Comparison of ENCODE assay signal across 12 mouse cellular contexts in genomic region chr8:70671615-70672324, GRCm38 (mm10). TPM values are rescaled to one million over a fixed set of nuclear protein-coding genes. Genes with fewer than 3 reads are reported as not detected.
A peak's percentile ranks its signal among the peaks of the same experiment; 100 is the strongest.
DNase-seq lines count a peak whose midpoint lies in the region; ATAC-seq and TF ChIP-seq lines count a peak whose summit lies in the region.
"Had no signal": no experiment of that assay in that cellular context is flagged by ENCODE, and none has a peak within 500 bp of the region (broad histone marks: within the 10 kb centered on the region; RNA-seq: fewer than 3 reads in every experiment).

No protein-coding gene starts in this region.

- ATAC-seq in liver, embryonic 15.5 days (ENCODE audit: insufficient read depth): no peak

- H3K9me3 ChIP-seq in ES-E14 (ENCODE audit: control insufficient read depth, insufficient read depth, low read depth, low read length): no peaks in the 10 kb centered on the region
- no peaks in the 10 kb centered on the region for H3K9me3 ChIP-seq in liver, embryonic 15.5 days (replicated peaks)

- DNase-seq in 3134 (ENCODE audit: extremely low read depth, insufficient read length, low spot score): peak; percentile 65
- DNase-seq in ES-E14 (ENCODE audit: low read depth, low spot score): no peak
- peak; percentile 69 to 70 for DNase-seq in heart, postnatal 10 days
- no peak for DNase-seq in left cerebral cortex, adult 9 months (ENCODE audit: low spot score in 2 of 2)
- no peak for DNase-seq in T-cell, adult 2 months (ENCODE audit: low spot score)
- DNase-seq in layer of hippocampus, adult 8-10 months (ENCODE audit: low spot score in 2 of 2): no peak
- no peak for DNase-seq in B cell, adult 2 months
- DNase-seq: adrenal gland, adult 2 months; left cerebral cortex, postnatal 4 days had no signal

- in situ Hi-C loops in ES-E14 (cut with MboI; ENCODE audit: low sequenced_read_pairs in 2 of 2, unreplicated experiment in 2 of 2): no loop called here

- H3K36me3 ChIP-seq in ES-E14 (ENCODE audit: control insufficient read depth, insufficient read depth, low read length, poor library complexity, severe bottlenecking): peaks cover 7% of the 10 kb centered on the region; the same call in 1 of the 2 replicates
- peaks cover 7% of the 10 kb centered on the region for H3K36me3 ChIP-seq in liver, embryonic 15.5 days (replicated peaks)

- H3K27me3 ChIP-seq in liver, embryonic 15.5 days: no peaks in the 10 kb centered on the region
- H3K27me3 ChIP-seq: neural tube, embryonic 12.5 days had no signal

- H3K4me1 ChIP-seq in ES-E14 (ENCODE audit: control insufficient read depth in 2 of 2, insufficient read depth in 2 of 2, low read length in 2 of 2, poor library complexity in 1 of 2): peaks cover 18 to 29% of the 10 kb centered on the region in 2 experiments
- H3K4me1 ChIP-seq in liver, embryonic 15.5 days (replicated peaks): peaks cover 52% of the 10 kb centered on the region

- H3K27ac ChIP-seq in ES-E14 (ENCODE audit: insufficient read depth, low read depth, low read length, poor library complexity, severe bottlenecking): no peak overlapping the region; the same call in 1 of the 2 replicates
- no peak overlapping the region for H3K27ac ChIP-seq in liver, embryonic 15.5 days (replicated peaks)

- intact Hi-C loops in heart, postnatal 10 days (cut with DNase I): no loop called here

- no peak overlapping the region for H3K4me2 ChIP-seq in liver, embryonic 15.5 days

- 75% methylated on average over 10 of the region's 10 CpGs for WGBS in liver, embryonic 15.5 days (ENCODE audit: insufficient replicate concordance)

- peak overlapping the region; percentile 33; the same call in 1 of the 2 replicates for H3K9ac ChIP-seq in ES-E14 (ENCODE audit: insufficient read depth, low read depth, low read length, poor library complexity, severe bottlenecking)
- peak overlapping the region; percentile 55; the same call in 1 of the 2 replicates for H3K9ac ChIP-seq in liver, embryonic 15.5 days

- no peak overlapping the region for H3K4me3 ChIP-seq in ES-E14 (ENCODE audit: insufficient read depth in 1 of 2, low read depth in 1 of 2, low read length in 2 of 2, poor library complexity in 1 of 2, severe bottlenecking in 1 of 2)
- no peak overlapping the region for H3K4me3 ChIP-seq in liver, embryonic 15.5 days (replicated peaks)

TF ChIP-seq in ES-E14, 5 proteins besides CTCF, POLR2A, EP300 and RAD21:
- TF ChIP-seq CHD2 (IDR thresholded peaks at IDR 0.05; ENCODE audit: low read depth, low read length): no peak
- no peak for TF ChIP-seq MAFK (IDR thresholded peaks at IDR 0.05; ENCODE audit: insufficient read depth, low read depth, low read length)
- no peak for TF ChIP-seq HCFC1 (IDR thresholded peaks at IDR 0.05; ENCODE audit: borderline replicate concordance, insufficient read depth, low read length)
- no peak for TF ChIP-seq ZC3H11A (IDR thresholded peaks at IDR 0.05; ENCODE audit: borderline replicate concordance, low read depth, low read length)
- TF ChIP-seq ZNF384 (IDR thresholded peaks at IDR 0.05; ENCODE audit: low read depth, low read length): no peak

RNA-seq across cellular contexts. Expression of gene Lsm4, which starts 1.3 kb away (rescaled TPM):
- 171 and 204 TPM in 2 replicates for total RNA-seq in ES-E14 (2012; rRNA removed)
- 10 to 100 TPM; 82.8 to 94.1 TPM for total RNA-seq in heart, postnatal 10 days (2021)
- 148 and 155 TPM in 2 replicates for polyA plus RNA-seq in liver, embryonic 15.5 days (2015; fragmentation: Nextera tagmentation; extraction: Ambion mirVana)
- total RNA-seq in layer of hippocampus, adult 8-10 months (2022): 10 to 100 TPM; 57.1 to 66.2 (median 64.1) TPM

RNA-seq across cellular contexts. Expression of gene Pgpep1, which starts 11.6 kb away (rescaled TPM):
- total RNA-seq in ES-E14 (2012; rRNA removed): 15.5 and 21.4 TPM in 2 replicates
- 10 to 100 TPM; 39.6 to 42.9 TPM for total RNA-seq in heart, postnatal 10 days (2021)
- 21.7 and 22.3 TPM in 2 replicates for polyA plus RNA-seq in liver, embryonic 15.5 days (2015; fragmentation: Nextera tagmentation; extraction: Ambion mirVana)
- total RNA-seq in layer of hippocampus, adult 8-10 months (2022): 10 to 100 TPM; 19.8 to 34.7 (median 23.3) TPM

RNA-seq across cellular contexts. Expression of gene Jund, which starts 27.0 kb away (rescaled TPM):
- total RNA-seq in ES-E14 (2012; rRNA removed): 60.1 TPM in 2 replicates
- total RNA-seq in heart, postnatal 10 days (2021): 100 to 1,000 TPM; 178 to 214 TPM
- polyA plus RNA-seq in liver, embryonic 15.5 days (2015; fragmentation: Nextera tagmentation; extraction: Ambion mirVana): 23.7 and 26.1 TPM in 2 replicates
- 100 to 1,000 TPM; 149 to 190 (median 160) TPM for total RNA-seq in layer of hippocampus, adult 8-10 months (2022)

RNA-seq across cellular contexts. Expression of gene Iqcn, which starts 31.5 kb away (rescaled TPM):
- 0.09 and 0.16 TPM in 2 replicates for total RNA-seq in ES-E14 (2012; rRNA removed)
- total RNA-seq in heart, postnatal 10 days (2021): under 1 TPM in 1 of 2 experiments, not detected in 1; 0.07 TPM
- 0.01 and 0.02 TPM in 2 replicates for polyA plus RNA-seq in liver, embryonic 15.5 days (2015; fragmentation: Nextera tagmentation; extraction: Ambion mirVana)
- under 1 TPM in 2 of 4 experiments, not detected in 2; 0.14 to 0.16 TPM for total RNA-seq in layer of hippocampus, adult 8-10 months (2022)
- polyA plus RNA-seq: erythroblast, embryonic 14.5 days had no signal

RNA-seq across cellular contexts. Expression of gene Gdf15, which starts 39.5 kb away (rescaled TPM):
- total RNA-seq in ES-E14 (2012; rRNA removed): 7.0 and 18.8 TPM in 2 replicates
- total RNA-seq in heart, postnatal 10 days (2021): 1 to 10 TPM in 1 of 2 experiments, under 1 TPM in 1; 0.86 to 1.1 TPM
- polyA plus RNA-seq in liver, embryonic 15.5 days (2015; fragmentation: Nextera tagmentation; extraction: Ambion mirVana): 3.4 and 4.3 TPM in 2 replicates
- not detected for total RNA-seq in layer of hippocampus, adult 8-10 months (2022)
- total RNA-seq: left cerebral cortex, postnatal 4 days had no signal
- polyA plus RNA-seq: erythroblast, embryonic 14.5 days; neural tube, embryonic 12.5 days had no signal

Comparison
In these comparisons a context has a peak if more than half of its experiments do, and no peak if none do; other contexts are left out.
1. DNase-seq: peak in 3134 (single experiment) and heart, postnatal 10 days (2 of 2); none in ES-E14 (single experiment), left cerebral cortex, adult 9 months (0 of 2), T-cell, adult 2 months (single experiment), layer of hippocampus, adult 8-10 months (0 of 2) and B cell, adult 2 months (0 of 2).